ENCODE assay signal across 13 mouse cellular contexts in genomic region chr15:60141554-60142070, GRCm38 (mm10).
DNase-seq lines count a peak whose midpoint lies in the region; ATAC-seq and TF ChIP-seq lines count a peak whose summit lies in the region.
"Had no signal": no experiment of that assay in that cellular context is flagged by ENCODE, and none has a peak within 500 bp of the region (broad histone marks: within the 10 kb centered on the region; RNA-seq: fewer than 3 reads in every experiment).

No protein-coding gene starts in this region.

- H3K27ac ChIP-seq in ES-E14 (ENCODE audit: insufficient read depth, low read depth, low read length, poor library complexity, severe bottlenecking) = no peak overlapping the region
- no peak overlapping the region for H3K27ac ChIP-seq in intestine, embryonic 15.5 days
- H3K27ac ChIP-seq: heart, embryonic 13.5 days; stomach, embryonic 15.5 days had no signal

- H3K4me1 ChIP-seq in ES-E14 (ENCODE audit: control insufficient read depth in 2 of 2, insufficient read depth in 2 of 2, low read length in 2 of 2, poor library complexity in 1 of 2) = no peaks in the 10 kb centered on the region
- no peaks in the 10 kb centered on the region for H3K4me1 ChIP-seq in intestine, embryonic 15.5 days (replicated peaks)
- H3K4me1 ChIP-seq: heart, embryonic 13.5 days; stomach, embryonic 15.5 days had no signal

- ATAC-seq in cerebellum, adult (ENCODE audit: insufficient number of reproducible peaks, low FRiP score, low TSS enrichment) = no peak
- no peak for ATAC-seq in intestine, embryonic 15.5 days

- DNase-seq in lung, postnatal 25 days (ENCODE audit: low spot score) = peak; percentile 29
- no peak for DNase-seq in lung, postnatal 4 days
- peak; percentile 66 for DNase-seq in ES-E14 (ENCODE audit: low read depth, low spot score)
- DNase-seq in left cerebral cortex, postnatal 36 days (ENCODE audit: low spot score in 2 of 2) = peak; percentile 14 to 18
- DNase-seq in thymus, postnatal 0 days (ENCODE audit: low spot score) = peak; percentile 90
- no peak for DNase-seq in embryo, embryonic 10.5 days (ENCODE audit: low spot score)
- DNase-seq: adrenal gland, postnatal 36 days; cerebellum, postnatal 36 days had no signal

- WGBS in intestine, embryonic 15.5 days = 69% methylated on average over 6 of the region's 6 CpGs

- H3K4me2 ChIP-seq in intestine, embryonic 15.5 days (replicated peaks) = no peak overlapping the region
- H3K4me2 ChIP-seq: heart, embryonic 13.5 days; stomach, embryonic 15.5 days had no signal

- no peaks in the 10 kb centered on the region for H3K36me3 ChIP-seq in ES-E14 (ENCODE audit: control insufficient read depth, insufficient read depth, low read length, poor library complexity, severe bottlenecking)
- H3K36me3 ChIP-seq in intestine, embryonic 15.5 days = no peaks in the 10 kb centered on the region
- H3K36me3 ChIP-seq: heart, embryonic 13.5 days; stomach, embryonic 15.5 days had no signal

- in situ Hi-C loops in ES-E14 (cut with MboI; ENCODE audit: low sequenced_read_pairs in 2 of 2, unreplicated experiment in 2 of 2) = no loop called here

- no peaks in the 10 kb centered on the region for H3K9me3 ChIP-seq in ES-E14 (ENCODE audit: control insufficient read depth, insufficient read depth, low read depth, low read length)
- no peaks in the 10 kb centered on the region for H3K9me3 ChIP-seq in intestine, embryonic 15.5 days
- H3K9me3 ChIP-seq: heart, embryonic 13.5 days; stomach, embryonic 15.5 days had no signal

- no peaks in the 10 kb centered on the region for H3K27me3 ChIP-seq in intestine, embryonic 15.5 days (replicated peaks)
- H3K27me3 ChIP-seq: heart, embryonic 13.5 days; stomach, embryonic 15.5 days had no signal

- intact Hi-C loops in left cerebral cortex, postnatal 36 days (cut with DNase I) = no loop called here

- H3K4me3 ChIP-seq in ES-E14 (ENCODE audit: insufficient read depth in 1 of 2, low read depth in 1 of 2, low read length in 2 of 2, poor library complexity in 1 of 2, severe bottlenecking in 1 of 2) = no peak overlapping the region
- H3K4me3 ChIP-seq in intestine, embryonic 15.5 days (replicated peaks) = no peak overlapping the region
- H3K4me3 ChIP-seq: erythroblast, embryonic 14.5 days; heart, embryonic 13.5 days; stomach, embryonic 15.5 days had no signal

- H3K9ac ChIP-seq in ES-E14 (ENCODE audit: insufficient read depth, low read depth, low read length, poor library complexity, severe bottlenecking) = no peak overlapping the region
- H3K9ac ChIP-seq in intestine, embryonic 15.5 days = no peak overlapping the region
- H3K9ac ChIP-seq: heart, embryonic 13.5 days; stomach, embryonic 15.5 days had no signal

TF ChIP-seq in ES-E14, 5 proteins besides CTCF, POLR2A, EP300 and RAD21:
- no peak for TF ChIP-seq ZNF384 (IDR thresholded peaks at IDR 0.05; ENCODE audit: low read depth, low read length)
- no peak for TF ChIP-seq ZC3H11A (IDR thresholded peaks at IDR 0.05; ENCODE audit: borderline replicate concordance, low read depth, low read length)
- TF ChIP-seq HCFC1 (IDR thresholded peaks at IDR 0.05; ENCODE audit: borderline replicate concordance, insufficient read depth, low read length) = no peak
- no peak for TF ChIP-seq MAFK (IDR thresholded peaks at IDR 0.05; ENCODE audit: insufficient read depth, low read depth, low read length)
- TF ChIP-seq CHD2 (IDR thresholded peaks at IDR 0.05; ENCODE audit: low read depth, low read length) = no peak
TF ChIP-seq in ES-E14: peak in this region for 0.

Comparison
In these comparisons a context has a peak if more than half of its experiments do, and no peak if none do; other contexts are left out.
1. DNase-seq: peak in lung, postnatal 25 days (single experiment), ES-E14 (single experiment), left cerebral cortex, postnatal 36 days (2 of 2) and thymus, postnatal 0 days (single experiment); none in lung, postnatal 4 days (0 of 2) and embryo, embryonic 10.5 days (single experiment).